Mouse (Mus musculus) liver, adult 2 months (tissue): ENCODE measurements at regions not wholly inside any gene's neighbourhood (a gene's known extent, or its start where the extent isn't known, plus 50 kb on each side); places are given as distances from the start of the nearest gene placed in this dataset.
A peak's percentile ranks its signal among the peaks of the same experiment; 100 is the strongest.

Experiments used
- DNase-seq: peaks from one replicate; pipeline ENCODE4 v3.0.0-alpha.2; 2011; ENCODE audit warnings: low read depth, low spot score; ENCODE audit errors: extremely low read depth
- H3K27ac ChIP-seq: fragments of 200-500 bp; replicated peaks from 2 replicates; pipeline ENCODE4 v1.5.1; 2012; ENCODE audit warnings: low read depth, mild to moderate bottlenecking, control low read depth, inconsistent platforms, low read length; ENCODE audit not compliant: insufficient read depth
- H3K27me3 ChIP-seq: fragments of 200-500 bp; 2 replicates; pipeline ENCODE4 v1.6.1; 2012; ENCODE audit warnings: mild to moderate bottlenecking, moderate library complexity, low read length, inconsistent platforms; ENCODE audit not compliant: control insufficient read depth, insufficient read depth
- H3K36me3 ChIP-seq: fragments of 200-500 bp; 2 replicates; pipeline ENCODE4 v1.6.1; 2012; ENCODE audit warnings: low read length, inconsistent platforms; ENCODE audit not compliant: control insufficient read depth, insufficient read depth
- H3K4me1 ChIP-seq: fragments of 200-500 bp; 2 replicates; pipeline ENCODE4 v1.6.1; 2011; ENCODE audit warnings: low read length; ENCODE audit not compliant: control insufficient read depth, insufficient read depth
- H3K4me3 ChIP-seq: fragments of 200-500 bp; 2 replicates; pipeline ENCODE4 v1.5.1; 2011; ENCODE audit warnings: low read depth, mild to moderate bottlenecking, control low read depth, low read length, moderate library complexity; ENCODE audit not compliant: insufficient read depth
- H3K79me2 ChIP-seq: fragments of 200-500 bp; 2 replicates; pipeline ENCODE4 v1.6.1; 2012; ENCODE audit warnings: inconsistent platforms, mild to moderate bottlenecking, low read length, moderate library complexity; ENCODE audit not compliant: control insufficient read depth, insufficient read depth
- H3K9ac ChIP-seq: fragments of 200-500 bp; 2 replicates; pipeline ENCODE4 v1.6.1; 2012; ENCODE audit warnings: low read depth, mild to moderate bottlenecking, control low read depth, inconsistent platforms, low read length
- CTCF ChIP-seq: fragments of 200-500 bp; IDR thresholded peaks from 2 replicates; pipeline ENCODE4 v1.5.1; 2011; ENCODE audit warnings: low read depth, low read length, control low read depth
- POLR2A ChIP-seq: fragments of 200-500 bp; IDR thresholded peaks from 2 replicates; pipeline ENCODE4 v1.6.1; 2011; ENCODE audit warnings: low read length, control low read depth; ENCODE audit not compliant: insufficient read depth; ENCODE audit errors: extremely low read depth
- WGBS: fragments of 180-500 bp; shearing (Covaris S2); methylation state at CpG from one replicate; pipeline ENCODE4 v1.1.7; 2018; 5-methylcytosine and 5-hydroxymethylcytosine counted together

- no peaks in the 10 kb centered on the region for H3K79me2 ChIP-seq
- no peak overlapping the region for H3K9ac ChIP-seq
- no peak for DNase-seq
- TF ChIP-seq POLR2A = no peak
- TF ChIP-seq CTCF = no peak
- H3K4me1 ChIP-seq = no peaks in the 10 kb centered on the region; the same call in 1 of the 2 replicates
- no peaks in the 10 kb centered on the region for H3K36me3 ChIP-seq
- H3K27ac ChIP-seq = no peak overlapping the region
- no peaks in the 10 kb centered on the region for H3K27me3 ChIP-seq
- no peak overlapping the region for H3K4me3 ChIP-seq
- WGBS = 83% methylated on average over 4 of the region's 4 CpGs
Observed at GRCm38 (mm10) chr12:78099761-78100160, 94.3 kb upstream of the Gm6657 start.

GRCm38 (mm10) chr12:78100756-78101155 lies 93.3 kb upstream of the Gm6657 start:
- TF ChIP-seq POLR2A (no peak), CTCF (no peak)
- 73% methylated on average over 3 of the region's 3 CpGs for WGBS
- no peaks in the 10 kb centered on the region for H3K36me3 ChIP-seq
- no peak overlapping the region for H3K27ac ChIP-seq
- no peaks in the 10 kb centered on the region; the same call in 1 of the 2 replicates for H3K4me1 ChIP-seq
- H3K79me2 ChIP-seq = no peaks in the 10 kb centered on the region
- H3K4me3 ChIP-seq = no peak overlapping the region
- no peak overlapping the region for H3K9ac ChIP-seq
- H3K27me3 ChIP-seq = no peaks in the 10 kb centered on the region
- DNase-seq = peak; percentile 5

GRCm38 (mm10) chr12:78109931-78110330 lies 84.1 kb upstream of the Gm6657 start:
- TF ChIP-seq CTCF = no peak
- no peak for TF ChIP-seq POLR2A
- Histone ChIP-seq H3K79me2 (no peaks in the 10 kb centered on the region), H3K4me1 (no peaks in the 10 kb centered on the region), H3K27me3 (no peaks in the 10 kb centered on the region), H3K4me3 (no peak overlapping the region), H3K36me3 (no peaks in the 10 kb centered on the region), H3K9ac (no peak overlapping the region), H3K27ac (no peak overlapping the region)
- no peak for DNase-seq
- WGBS = 87% methylated on average over 1 of the region's 1 CpGs

- no peak overlapping the region for H3K27ac ChIP-seq
- 72% methylated on average over 1 of the region's 1 CpGs for WGBS
- no peaks in the 10 kb centered on the region for H3K4me1 ChIP-seq
- TF ChIP-seq CTCF = no peak
- TF ChIP-seq POLR2A = no peak
- H3K79me2 ChIP-seq = no peaks in the 10 kb centered on the region
- no peaks in the 10 kb centered on the region for H3K36me3 ChIP-seq
- no peak overlapping the region for H3K4me3 ChIP-seq
- H3K27me3 ChIP-seq = no peaks in the 10 kb centered on the region
- DNase-seq = no peak
- no peak overlapping the region for H3K9ac ChIP-seq
Observed at GRCm38 (mm10) chr12:78118131-78118530, 75.9 kb upstream of the Gm6657 start.

GRCm38 (mm10) chr12:78119246-78119645 lies 74.8 kb upstream of the Gm6657 start:
- TF ChIP-seq POLR2A (no peak), CTCF (no peak)
- no peak overlapping the region for H3K27ac ChIP-seq
- no peaks in the 10 kb centered on the region for H3K79me2 ChIP-seq
- H3K36me3 ChIP-seq = no peaks in the 10 kb centered on the region
- no peaks in the 10 kb centered on the region for H3K4me1 ChIP-seq
- 68% methylated on average over 2 of the region's 2 CpGs for WGBS
- DNase-seq = no peak
- H3K27me3 ChIP-seq = no peaks in the 10 kb centered on the region
- H3K9ac ChIP-seq = no peak overlapping the region
- no peak overlapping the region for H3K4me3 ChIP-seq

- peak; percentile 63 for DNase-seq
- WGBS = 29% methylated on average over 5 of the region's 5 CpGs
- Histone ChIP-seq H3K36me3 (no peaks in the 10 kb centered on the region), H3K4me3 (no peak overlapping the region), H3K27ac (no peak overlapping the region), H3K79me2 (no peaks in the 10 kb centered on the region), H3K9ac (no peak overlapping the region), H3K27me3 (no peaks in the 10 kb centered on the region), H3K4me1 (no peaks in the 10 kb centered on the region)
- TF ChIP-seq CTCF (no peak), POLR2A (no peak)
Observed at GRCm38 (mm10) chr12:78119855-78120254, 74.2 kb upstream of the Gm6657 start.
